Mouse (Mus musculus) heart, postnatal 25 days (tissue): Measurements from ENCODE around the gene Klhl23. TPM values are rescaled to one million over a fixed set of nuclear protein-coding genes. Genes with fewer than 3 reads are reported as not detected.

Source experiments
- DNase-seq: peaks from one replicate; pipeline ENCODE4 v3.0.0; 2022; ENCODE audit warnings: low spot score
- intact Hi-C: fragments of 180-260 bp; cut with DNase I; formaldehyde crosslinking; loops from one replicate; pipeline ENCODE4 v1.15.1; 2025
- total RNA-seq, 2 experiments: library from RNA; stranded (reverse); gene quantifications; 2 replicates each; pipeline ENCODE4 v1.2.3; 2021

Klhl23 gene
- total RNA-seq, 2 experiments from 2014 or later, result 39.1 to 45.6 TPM

DNA sequence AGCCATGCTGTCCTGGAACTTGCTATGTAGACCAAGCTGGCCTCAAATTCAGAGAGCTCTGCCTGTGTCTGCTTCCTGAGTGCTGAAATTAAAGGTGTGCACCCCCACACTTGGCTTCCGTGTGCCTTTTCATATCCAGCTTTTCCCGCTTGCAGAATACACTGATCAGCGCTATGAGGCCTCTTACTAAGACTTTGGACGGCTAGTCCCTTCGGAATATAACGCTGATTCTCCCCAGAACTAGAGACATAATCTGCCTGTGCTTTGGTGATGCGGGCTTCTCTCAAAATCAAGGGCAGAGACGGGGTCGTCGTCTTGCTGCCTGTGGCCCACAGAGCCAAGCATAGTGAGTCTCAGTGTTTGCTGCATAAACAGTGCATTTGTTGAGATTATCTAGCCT, 4.2 kb downstream of the Klhl23 start:
- intact Hi-C loops, result no loop called here
- no peak for DNase-seq

DNA sequence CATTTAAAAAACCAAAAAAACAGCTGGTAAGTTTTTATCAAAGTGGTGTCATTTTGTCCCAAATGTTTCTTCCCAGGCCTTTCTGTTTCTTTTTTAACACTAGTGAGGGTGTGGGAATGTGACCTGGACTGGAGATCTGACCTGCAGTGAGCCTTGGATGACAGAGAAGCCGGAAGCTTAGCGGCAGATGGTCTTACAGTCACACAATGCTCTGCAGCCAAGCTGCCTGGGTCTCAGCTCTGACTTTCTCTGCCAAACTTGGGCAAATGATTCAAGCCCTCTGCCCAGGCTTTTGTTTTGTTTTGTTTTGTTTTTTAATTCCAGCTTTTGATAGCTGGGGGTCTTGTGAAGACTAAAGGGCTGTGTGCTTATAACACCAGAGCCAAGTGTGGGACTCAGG, 4.6 kb downstream of the Klhl23 start:
- intact Hi-C loops, result no loop called here
- no peak for DNase-seq

GRCm38 (mm10) chr2:69828031-69828430, 6.3 kb downstream of the Klhl23 start:
- no peak for DNase-seq
- intact Hi-C loops, result no loop called here

GRCm38 (mm10) chr2:69829680-69830079, 7.9 kb downstream of the Klhl23 start:
- DNase-seq, result no peak

DNA sequence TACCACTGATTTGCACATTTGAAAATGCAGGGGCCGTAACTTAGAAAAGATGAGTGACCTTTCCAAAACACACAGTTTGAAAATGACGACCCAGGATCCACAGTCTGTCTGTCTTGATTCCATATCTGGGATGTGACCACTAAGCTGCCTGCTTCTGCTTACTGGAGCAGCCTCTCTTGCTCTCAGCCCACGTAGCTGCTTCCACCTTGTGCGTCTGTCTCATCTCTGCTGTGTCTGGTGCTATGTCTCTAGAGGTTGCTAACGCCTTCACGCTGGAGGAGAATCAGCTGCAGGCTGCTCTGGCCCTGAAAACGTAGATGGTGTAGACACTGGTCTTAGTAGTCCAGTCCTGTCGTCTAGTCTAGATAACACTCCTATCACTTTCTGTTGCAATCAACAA, 8.4 kb downstream of the Klhl23 start:
- intact Hi-C loops, result no loop called here
- no peak for DNase-seq

More at GRCm38 (mm10) chr2:69829680-69830079, 7.9 kb downstream of the Klhl23 start:
- intact Hi-C loops, result no loop called here

DNA sequence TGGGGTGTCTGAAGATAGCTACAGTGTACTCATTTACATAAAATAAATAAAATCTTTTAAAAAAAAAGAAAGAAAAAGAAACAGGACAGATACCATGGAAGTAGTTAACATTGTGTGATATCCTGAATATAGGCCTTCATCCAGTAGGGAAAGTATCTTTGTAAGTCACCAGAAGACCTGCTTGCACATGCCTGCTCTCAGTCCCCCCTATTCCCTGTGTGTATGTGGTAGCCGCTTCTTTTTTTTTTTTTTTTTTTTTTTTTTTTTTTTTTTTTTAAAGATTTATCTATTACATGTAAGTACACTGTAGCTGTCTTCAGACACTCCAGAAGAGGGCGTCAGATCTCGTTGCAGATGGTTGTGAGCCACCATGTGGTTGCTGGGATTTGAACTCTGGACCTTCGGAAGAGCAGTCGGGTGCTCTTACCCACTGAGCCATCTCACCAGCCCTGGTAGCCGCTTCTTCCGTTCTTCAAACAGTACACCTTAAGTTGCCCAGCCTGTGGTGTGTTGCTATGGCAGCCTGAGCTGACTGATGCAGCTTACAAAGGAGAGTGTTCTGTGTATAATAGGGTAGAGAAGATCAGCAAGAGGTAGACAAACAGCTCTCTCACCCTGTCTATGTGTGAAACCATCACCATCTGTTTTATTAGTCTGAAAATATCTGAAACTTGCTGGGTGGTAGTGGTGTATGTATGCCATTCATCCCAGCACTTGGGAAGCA, 15.7 kb downstream of the Klhl23 start:
- intact Hi-C loops, result no loop called here
- DNase-seq, result no peak

DNA sequence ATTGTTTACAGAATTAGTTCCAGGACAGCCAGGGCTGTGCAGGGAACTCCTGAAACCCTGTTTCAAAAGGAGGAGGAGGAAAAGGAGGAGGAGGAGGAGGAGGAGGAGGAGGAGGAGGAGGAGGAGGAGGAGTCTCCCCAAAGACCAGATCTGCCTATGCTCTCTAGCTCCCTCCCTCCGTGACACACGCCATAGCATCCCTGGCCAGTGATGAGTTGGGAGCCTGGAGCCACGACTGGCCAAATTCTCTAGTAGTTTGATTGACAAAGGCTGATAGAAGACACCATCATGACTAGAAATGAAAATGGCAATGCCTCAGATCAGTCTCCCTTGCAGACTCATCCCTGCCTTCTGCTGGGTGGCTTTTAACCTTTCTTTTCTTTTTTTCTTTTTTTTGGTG, 16.3 kb downstream of the Klhl23 start:
- intact Hi-C loops, result no loop called here
- DNase-seq, result no peak

DNA sequence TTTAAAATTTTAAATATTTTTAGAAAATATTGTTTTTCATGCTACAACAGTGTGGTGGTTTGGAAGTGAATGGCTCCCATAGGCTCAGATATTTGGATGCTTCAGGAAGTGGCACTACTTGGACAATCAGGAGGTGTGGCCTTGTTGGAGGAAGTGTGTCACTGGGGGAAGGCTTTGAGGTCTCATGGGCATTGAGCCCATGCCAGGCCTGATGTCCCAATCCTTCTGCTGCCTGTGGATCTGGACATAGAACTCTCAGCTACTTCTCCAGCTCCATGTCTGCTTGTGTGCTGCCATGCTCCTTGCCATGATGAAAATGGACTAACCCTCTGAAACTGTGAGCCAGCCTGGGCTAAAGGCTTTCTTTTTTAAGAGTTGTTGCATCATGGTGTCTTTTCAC, 17.0 kb downstream of the Klhl23 start:
- DNase-seq, result no peak
- intact Hi-C loops, result no loop called here

DNA sequence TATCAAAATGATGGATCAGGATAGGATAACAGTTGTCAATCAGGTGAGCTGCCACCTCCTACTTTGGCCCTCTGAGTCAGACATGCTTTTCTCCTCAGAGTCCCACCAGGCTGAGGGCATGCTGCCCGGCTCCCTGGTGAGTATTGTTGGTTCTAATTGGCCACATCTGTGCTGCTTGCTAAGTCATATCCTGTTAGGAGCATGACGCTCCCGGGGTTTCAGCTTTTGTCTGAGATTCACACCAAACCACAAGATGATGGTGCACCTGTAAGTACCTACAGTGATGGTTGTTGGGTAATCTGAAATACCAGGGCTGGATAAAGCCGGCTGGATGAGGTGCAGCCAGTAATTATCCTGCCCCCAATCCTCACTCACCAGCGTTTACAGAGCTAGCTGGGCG, 18.5 kb downstream of the Klhl23 start:
- intact Hi-C loops, result no loop called here
- no peak for DNase-seq

GRCm38 (mm10) chr2:69849215-69849614, 27.5 kb downstream of the Klhl23 start:
- intact Hi-C loops, result no loop called here
- DNase-seq, result no peak

- DNase-seq, result no peak
- intact Hi-C loops, result no loop called here
Observed at GRCm38 (mm10) chr2:69851427-69852058, 29.8 kb downstream of the Klhl23 start.

- intact Hi-C loops, result no loop called here
- DNase-seq, result no peak
Observed at GRCm38 (mm10) chr2:69856392-69856791, 34.6 kb downstream of the Klhl23 start.

DNA sequence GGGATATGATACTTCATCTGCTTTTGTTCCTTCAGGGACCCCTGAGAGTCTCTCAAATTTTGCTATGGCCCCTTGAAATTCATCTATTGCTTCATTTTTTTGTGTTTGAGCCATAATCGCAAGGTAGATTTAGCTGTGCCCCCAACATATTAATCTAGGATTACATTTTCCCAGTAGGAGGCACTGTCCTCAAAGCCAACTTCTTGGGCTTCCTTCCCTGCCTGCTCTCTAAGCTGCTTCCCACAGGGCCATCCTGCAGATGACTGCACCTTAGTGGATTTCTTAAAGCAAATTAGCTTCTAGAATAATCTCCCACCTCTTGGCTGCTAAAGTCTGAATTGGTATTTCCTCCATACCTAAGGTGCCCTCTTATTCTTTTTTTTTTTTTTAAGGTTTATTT, 36.1 kb downstream of the Klhl23 start:
- DNase-seq, result no peak
- intact Hi-C loops, result no loop called here

GRCm38 (mm10) chr2:69860972-69861452, 39.3 kb downstream of the Klhl23 start:
- intact Hi-C loops, result loop anchor here (2.0 to 10.0 kb wide), 5 partner anchors 24 to 226 kb away; partner anchors contain the start of genes Klhl23 and Mettl5

DNA sequence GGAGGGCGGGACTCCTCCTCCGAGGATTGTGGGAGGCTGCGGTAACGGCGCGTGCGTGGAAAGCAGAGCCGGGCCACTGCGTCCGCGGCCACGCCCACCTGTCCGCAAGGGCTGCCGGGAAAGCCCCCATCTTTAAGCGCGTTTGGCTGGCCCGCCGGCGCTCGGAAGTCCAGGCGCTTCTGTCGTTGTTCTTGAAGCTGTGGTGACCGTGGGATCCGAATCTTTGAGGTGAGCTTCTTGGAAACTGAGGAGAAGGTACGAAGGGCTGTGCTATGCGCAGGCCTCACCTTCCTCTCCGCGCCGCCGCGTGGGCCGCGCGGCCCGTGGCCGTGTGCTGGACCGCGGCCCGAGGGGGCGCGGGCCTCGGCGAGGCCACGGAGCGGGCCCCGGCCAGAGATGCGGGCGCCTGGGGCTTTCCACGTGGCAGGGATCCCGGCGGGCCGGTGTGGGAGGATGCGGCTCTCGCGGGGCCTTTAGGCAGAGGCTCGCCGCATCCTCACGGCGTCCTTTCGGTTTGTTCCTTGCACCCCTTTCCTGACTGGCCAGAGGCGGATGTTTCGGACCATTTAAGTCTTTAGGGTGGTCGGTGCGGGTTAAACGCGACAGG, 39.8 kb downstream of the Klhl23 start, which contains the start of gene Ssb:
TSS of gene Ssb (plus strand) at position 78 of the 607 bp plus-strand sequence.
- peak; percentile 83 for DNase-seq
- intact Hi-C loops, result loop anchor here (2.0 to 10.0 kb wide), 5 partner anchors 23 to 227 kb away; partner anchors contain the start of genes Klhl23 and Mettl5

More at GRCm38 (mm10) chr2:69860972-69861452, 39.3 kb downstream of the Klhl23 start:
- DNase-seq, result no peak

GRCm38 (mm10) chr2:69862117-69862657, 40.4 kb downstream of the Klhl23 start:
- intact Hi-C loops, result loop anchor here (5.0 to 10.0 kb wide), 4 partner anchors 40 to 227 kb away; partner anchors contain the start of gene Klhl23
- DNase-seq, result no peak

DNA sequence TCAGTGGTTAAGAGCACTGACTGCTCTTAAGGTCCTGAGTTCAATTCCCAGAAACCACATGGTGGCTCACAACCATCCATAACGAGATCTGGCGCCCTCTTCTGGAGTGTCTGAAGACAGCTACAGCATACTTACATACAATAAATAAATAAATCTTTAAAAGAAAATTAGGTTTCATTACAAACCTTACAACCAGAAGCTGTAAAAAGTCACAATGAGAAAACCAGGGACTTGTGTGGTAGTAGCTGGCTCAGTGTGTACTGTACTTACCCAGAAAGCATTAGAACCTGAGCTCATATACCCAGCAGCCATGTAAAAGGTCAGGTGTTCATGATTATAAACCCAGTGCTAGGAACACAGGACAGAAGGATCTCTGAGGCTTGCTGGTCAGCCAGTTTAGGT, 62.2 kb downstream of the Klhl23 start:
- DNase-seq, result no peak
- intact Hi-C loops, result loop anchor here (2.0 kb wide), 1 partner anchor 23 kb away; the partner anchor contains the start of gene Ssb

GRCm38 (mm10) chr2:69884581-69884980, 62.8 kb downstream of the Klhl23 start:
- intact Hi-C loops, result loop anchor here (2.0 kb wide), 1 partner anchor 24 kb away; the partner anchor contains the start of gene Ssb

DNA sequence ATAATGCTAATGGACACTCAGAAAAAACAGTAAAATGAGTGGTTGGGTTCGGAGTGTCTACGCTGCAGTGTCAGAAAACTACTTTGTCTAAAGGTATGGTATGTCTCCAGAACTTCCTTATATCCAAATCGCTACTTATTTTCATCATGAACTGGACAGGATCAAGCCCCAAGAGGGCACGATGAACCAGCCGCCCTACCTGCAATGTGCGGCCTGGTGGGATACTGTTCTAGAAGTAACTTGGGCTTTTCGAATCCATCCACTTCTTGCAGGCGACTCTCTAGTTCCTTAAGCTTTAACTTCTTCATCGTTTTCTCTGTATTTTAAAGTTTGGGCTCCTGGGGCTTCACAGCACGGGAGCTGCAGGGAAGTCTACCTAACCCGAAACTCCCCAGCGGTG, 63.3 kb downstream of the Klhl23 start:
- DNase-seq, result no peak
- intact Hi-C loops, result loop anchor here (2.0 to 5.0 kb wide), 2 partner anchors 24 to 83 kb away; partner anchors contain the start of gene Ssb

More at GRCm38 (mm10) chr2:69884581-69884980, 62.8 kb downstream of the Klhl23 start:
- no peak for DNase-seq
